Comparison of ENCODE assay signal across 8 mouse cellular contexts in the genomic region with DNA sequence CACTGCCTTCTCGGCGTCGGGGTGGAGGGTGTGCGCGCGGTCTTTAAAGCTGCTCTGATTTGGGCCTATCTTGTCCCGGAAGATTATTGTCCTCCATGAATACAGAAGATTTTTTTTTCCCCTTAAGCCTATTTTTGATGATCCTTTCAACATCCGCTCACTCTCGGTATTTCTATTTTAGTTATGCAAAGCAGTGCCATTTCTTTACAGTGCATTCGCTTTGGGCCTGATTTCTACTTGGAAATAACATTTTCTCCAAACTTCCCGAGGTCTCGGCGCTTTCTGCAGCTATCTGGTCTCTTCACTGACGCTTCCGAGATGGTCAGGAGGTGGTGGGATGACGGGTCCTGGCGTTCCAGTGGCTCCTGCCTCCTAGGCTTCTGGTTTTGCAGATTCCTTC. TPM values are rescaled to one million over a fixed set of nuclear protein-coding genes. Genes with fewer than 3 reads are reported as not detected.
A peak's percentile ranks its signal among the peaks of the same experiment; 100 is the strongest.
DNase-seq lines count a peak whose midpoint lies in the region; ATAC-seq and TF ChIP-seq lines count a peak whose summit lies in the region.

No protein-coding gene starts in this region.

- no peaks in the 10 kb centered on the region for H3K27me3 ChIP-seq in cerebellum, adult 2 months (ENCODE audit: control insufficient read depth, insufficient read depth, low read length)
- no peaks in the 10 kb centered on the region for H3K27me3 ChIP-seq in limb, embryonic 11.5 days (ENCODE audit: control insufficient read depth, insufficient read depth, low read length)
- H3K27me3 ChIP-seq in small intestine, adult 2 months (ENCODE audit: control insufficient read depth, insufficient read depth, low read length): no peaks in the 10 kb centered on the region

- no peaks in the 10 kb centered on the region for H3K9me3 ChIP-seq in limb, embryonic 11.5 days (ENCODE audit: control insufficient read depth, low read length)

- TF ChIP-seq POLR2A in cerebellum, adult 2 months (IDR thresholded peaks at IDR 0.05; ENCODE audit: borderline replicate concordance, insufficient read depth, low read length): no peak
- TF ChIP-seq POLR2A in small intestine, adult 2 months (IDR thresholded peaks at IDR 0.05; ENCODE audit: low read depth, low read length): no peak

- no peak for DNase-seq in cerebellum, adult 2 months
- DNase-seq in cerebellum, adult 18-20 months: no peak
- DNase-seq in retina, embryonic 14.5 days (ENCODE audit: low spot score): peak; percentile 32
- DNase-seq in retina, postnatal 1 day: no peak
- peak; percentile 34 for DNase-seq in limb, embryonic 11.5 days (ENCODE audit: low spot score)
- DNase-seq in left cerebral cortex, adult 9 months (ENCODE audit: low spot score in 2 of 2): no peak
- no peak for DNase-seq in natural killer cell, adult 2 months (ENCODE audit: low spot score in 2 of 2)

- no peak for TF ChIP-seq CTCF in cerebellum, adult 2 months (IDR thresholded peaks at IDR 0.05; ENCODE audit: borderline replicate concordance, insufficient read depth, low read depth, low read length)
- no peak for TF ChIP-seq CTCF in small intestine, adult 2 months (IDR thresholded peaks at IDR 0.05; ENCODE audit: extremely low read depth, insufficient read length, insufficient replicate concordance, low read depth, low read length)

- H3K9ac ChIP-seq in limb, embryonic 11.5 days (ENCODE audit: low read length): peak overlapping the region; percentile 81

- H3K4me2 ChIP-seq in limb, embryonic 11.5 days (ENCODE audit: low read depth, severe bottlenecking): peak overlapping the region; percentile 90

- peak overlapping the region; percentile 89 for H3K4me3 ChIP-seq in cerebellum, adult 2 months (replicated peaks; ENCODE audit: insufficient read depth, low read depth, low read length)
- H3K4me3 ChIP-seq in limb, embryonic 11.5 days (ENCODE audit: low read depth, low read length): peak overlapping the region; percentile 81
- peak overlapping the region; percentile 69 for H3K4me3 ChIP-seq in small intestine, adult 2 months (ENCODE audit: low read depth, low read length)

- peaks cover 5% of the 10 kb centered on the region; the same call in 1 of the 2 replicates for H3K4me1 ChIP-seq in cerebellum, adult 2 months (ENCODE audit: control insufficient read depth, insufficient read depth, low read length)
- H3K4me1 ChIP-seq in limb, embryonic 11.5 days (ENCODE audit: control insufficient read depth, insufficient read depth, low read length): peaks cover 8% of the 10 kb centered on the region
- peaks cover 3% of the 10 kb centered on the region; the same call in 1 of the 2 replicates for H3K4me1 ChIP-seq in small intestine, adult 2 months (ENCODE audit: control insufficient read depth, insufficient read depth, insufficient read length, low read length)

- under 1% methylated on average over 17 of the region's 17 CpGs for WGBS in cerebellum, adult 2 months
- under 1% methylated on average over 17 of the region's 17 CpGs for WGBS in limb, embryonic 11.5 days
- under 1% methylated on average over 17 of the region's 17 CpGs for WGBS in small intestine, adult 2 months

- H3K27ac ChIP-seq in cerebellum, adult 2 months (ENCODE audit: insufficient read depth, low read length): 0 out of 2 replicates have a peak overlapping the region, but pooled peaks have one; percentile 60
- H3K27ac ChIP-seq in limb, embryonic 11.5 days (replicated peaks; ENCODE audit: low read depth, low read length): peak overlapping the region; percentile 88; the same call in 1 of the 2 replicates
- H3K27ac ChIP-seq in small intestine, adult 2 months (ENCODE audit: insufficient read depth, low read depth, low read length): no peak overlapping the region

- no peak for ATAC-seq in limb, embryonic 11.5 days (ENCODE audit: insufficient number of reproducible peaks, low FRiP score, low TSS enrichment, low read depth)

- H3K36me3 ChIP-seq in limb, embryonic 11.5 days (ENCODE audit: control insufficient read depth, insufficient read depth, low read length): peaks cover 12% of the 10 kb centered on the region
- peaks cover 2% of the 10 kb centered on the region; the same call in 1 of the 2 replicates for H3K36me3 ChIP-seq in small intestine, adult 2 months (ENCODE audit: control insufficient read depth, insufficient read depth, low read length)

RNA-seq across cellular contexts. Expression of a gene that starts 0.7 kb away (rescaled TPM):
- 58.1 and 63.1 TPM in 2 replicates for polyA plus RNA-seq in cerebellum, adult 2 months (2012; rRNA removed)
- polyA plus RNA-seq in limb, embryonic 11.5 days (2014; fragmentation: Nextera tagmentation; extraction: Ambion mirVana): 192 and 213 TPM in 2 replicates
- polyA plus RNA-seq in small intestine, adult 2 months (2012; rRNA removed): 4.9 and 8.4 TPM in 2 replicates

Comparison
In these comparisons a context has a peak if more than half of its experiments do, and no peak if none do; other contexts are left out.
1. DNase-seq: peak in retina, embryonic 14.5 days (single experiment) and limb, embryonic 11.5 days (single experiment); none in cerebellum, adult 2 months (0 of 2), cerebellum, adult 18-20 months (0 of 2), retina, postnatal 1 day (single experiment), left cerebral cortex, adult 9 months (0 of 2) and natural killer cell, adult 2 months (0 of 2).
2. Peak in every context shown above with its lines, with median percentiles within 50 percentile points of each other: H3K4me3 ChIP-seq.